Mouse (Mus musculus): ENCODE measurements around the gene Atrn.

Atrn gene

GRCm38 (mm10) chr2:131072536-131072935 lies 166.2 kb downstream of the Atrn start:
- no peak for DNase-seq (ENCODE audit: low read depth, low spot score)
